Mouse (Mus musculus) CD8-positive naive resting alpha-beta T cell, adult 57 days (primary cell): ENCODE results near the gene Agap3. TPM values are rescaled to one million over a fixed set of nuclear protein-coding genes. Genes with fewer than 3 reads are reported as not detected.

Experiments used
- total RNA-seq: library from RNA; stranded (reverse); gene quantifications from one replicate; pipeline ENCODE4 v1.2.4, GENCODE M21; 2023

Gene Agap3
- 92.4 TPM for total RNA-seq

DNA sequence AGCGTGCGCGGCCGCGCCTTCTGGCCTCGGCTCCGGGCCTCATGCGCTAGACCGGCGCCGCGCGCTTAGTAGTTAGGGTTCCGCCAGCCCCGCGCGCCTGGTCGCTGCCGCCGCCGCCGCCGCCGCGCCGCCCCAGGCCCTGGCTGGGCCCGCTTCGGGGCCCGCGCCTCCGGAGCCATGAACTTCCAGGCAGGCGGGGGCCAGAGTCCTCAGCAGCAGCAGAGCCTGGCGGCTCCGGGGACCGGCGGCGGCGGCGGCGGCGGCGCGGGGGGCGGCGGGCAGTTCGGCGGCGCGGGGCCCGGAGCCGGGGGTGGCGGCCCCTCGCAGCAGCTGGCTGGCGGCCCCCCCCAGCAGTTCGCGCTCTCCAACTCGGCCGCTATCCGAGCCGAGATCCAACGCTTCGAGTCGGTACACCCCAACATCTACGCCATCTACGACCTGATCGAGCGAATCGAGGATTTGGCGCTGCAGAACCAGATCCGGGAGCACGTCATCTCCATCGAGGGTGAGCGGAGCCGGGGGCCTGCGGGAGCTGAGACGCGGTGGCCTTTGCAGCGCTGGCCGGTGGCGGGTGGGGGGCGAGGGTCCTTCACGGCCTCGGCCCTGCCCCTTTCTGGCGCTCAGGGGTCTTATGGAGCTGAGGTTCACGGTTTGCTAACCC lies at the start of gene Agap3:
Gene Agap3, plus strand, starts transcription at position 148 of the 661 bp plus-strand sequence.

DNA sequence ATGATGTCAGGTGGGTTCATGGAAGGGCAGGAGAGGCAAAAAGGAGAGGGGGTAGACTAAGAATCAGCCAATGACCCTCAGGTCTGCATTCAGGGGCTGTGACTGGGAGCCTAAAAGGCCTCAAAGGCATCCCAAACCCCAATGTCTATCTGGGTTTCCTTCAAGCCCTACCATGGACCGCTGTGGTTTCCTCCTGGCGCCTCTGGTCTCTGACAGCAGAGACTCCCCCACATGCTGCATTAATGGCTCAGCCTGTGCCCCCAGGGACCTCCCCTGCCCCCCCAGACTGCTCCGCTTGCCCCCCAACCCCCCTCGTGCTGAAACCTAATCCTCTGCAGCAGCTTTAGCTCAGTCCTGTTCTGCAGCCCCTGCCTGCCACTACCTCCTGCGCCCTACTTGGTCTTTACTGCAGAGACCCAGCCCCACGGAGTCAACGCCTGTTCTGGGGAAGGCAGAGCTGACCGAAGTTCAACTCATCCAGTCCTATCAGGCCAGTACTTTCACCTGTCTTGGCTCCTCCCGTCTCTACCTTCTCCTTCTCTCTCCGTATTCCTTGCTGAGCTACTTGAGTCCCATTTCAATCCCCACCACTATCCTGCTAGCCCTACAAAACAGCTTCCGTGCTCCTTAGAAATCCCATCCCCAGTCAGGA lies 38.8 kb upstream of the Agap3 start, which contains the start of gene Asic3:
Gene Asic3, plus strand, starts transcription at position 351 of the 652 bp plus-strand sequence.

DNA sequence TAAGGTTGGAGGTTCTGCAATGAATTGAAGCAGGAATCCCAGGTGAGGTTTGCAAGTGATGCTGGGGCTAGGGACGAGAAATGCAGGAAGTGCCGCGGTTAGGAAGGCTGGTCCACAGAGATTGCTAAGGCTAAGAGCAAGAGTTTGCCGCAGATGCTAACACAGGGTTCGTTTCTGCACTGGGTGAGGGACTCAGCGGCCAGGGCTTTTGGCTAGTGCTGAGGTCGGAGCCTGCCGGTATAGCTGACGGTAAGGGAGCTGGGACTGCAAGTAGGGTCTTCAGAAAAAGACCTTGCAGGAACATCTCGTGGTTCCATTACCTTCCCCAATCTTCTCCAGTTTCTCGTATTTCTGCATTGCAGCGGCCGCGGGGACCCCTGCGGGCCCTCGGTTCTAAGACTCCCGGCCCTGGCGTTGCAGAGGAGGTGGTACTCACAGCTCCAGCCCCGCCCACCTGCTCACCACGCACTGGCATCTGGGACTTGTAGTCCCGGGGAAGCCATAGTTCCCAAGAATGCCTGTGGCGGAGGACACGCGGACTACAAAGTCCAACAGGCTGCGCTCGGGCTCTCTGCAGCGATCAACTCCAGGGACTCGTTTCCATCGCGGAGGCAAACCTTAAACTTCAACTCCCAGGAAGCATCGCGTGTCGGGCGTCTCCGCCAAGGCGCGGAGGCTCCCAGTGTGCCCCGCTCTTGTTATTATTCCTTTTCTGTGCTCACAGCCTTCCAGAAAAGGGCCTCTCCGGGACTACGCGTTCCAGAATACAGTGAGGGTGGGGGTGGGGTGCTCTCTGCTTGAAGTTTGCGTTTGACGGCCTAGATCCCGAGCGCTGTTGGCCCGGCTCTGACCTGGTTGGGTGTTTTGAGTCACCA lies 28.6 kb upstream of the Agap3 start, which contains the start of the genes Cdk5 and Slc4a2:
Gene Cdk5, minus strand, starts transcription at position 402 of the 875 bp plus-strand sequence.
Gene Slc4a2, plus strand, starts transcription at position 709 of the 875 bp plus-strand sequence.

DNA sequence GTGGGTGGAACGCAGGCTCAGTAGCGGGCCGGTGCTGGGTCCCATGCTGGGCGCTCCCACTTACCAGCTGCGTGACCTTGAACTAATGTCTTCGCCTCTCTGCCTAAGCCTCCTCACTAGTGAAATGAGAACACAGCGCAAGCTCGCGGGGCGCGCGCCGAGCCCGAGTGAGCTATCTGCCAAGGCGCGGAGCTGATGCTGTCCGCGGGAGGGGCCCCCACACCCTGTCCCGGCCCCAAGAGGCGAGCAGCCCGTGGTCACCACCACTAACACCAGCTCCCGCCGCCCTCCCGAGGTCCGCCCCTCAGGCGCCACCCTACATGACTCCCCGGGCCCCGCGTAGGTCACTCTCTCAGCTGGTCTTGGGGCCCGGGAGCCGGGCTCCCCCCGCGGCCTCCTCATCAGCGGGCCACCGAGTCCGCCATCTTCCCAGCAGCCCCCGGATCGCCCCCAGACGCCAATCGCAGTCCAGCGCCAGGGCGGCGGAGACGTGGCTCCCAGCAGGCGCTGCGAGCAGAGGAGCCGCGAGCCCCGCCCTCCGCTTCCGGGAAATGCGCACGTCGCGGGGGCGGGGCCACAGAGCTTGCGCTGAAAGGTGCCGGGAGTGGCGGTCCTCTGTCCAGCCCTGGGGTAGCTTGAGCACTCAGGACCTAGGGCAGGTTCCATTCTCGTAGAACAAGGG lies 7.1 kb upstream of the Agap3 start, which contains the start of gene Fastk:
Gene Fastk, minus strand, starts transcription at position 542 of the 682 bp plus-strand sequence.

DNA sequence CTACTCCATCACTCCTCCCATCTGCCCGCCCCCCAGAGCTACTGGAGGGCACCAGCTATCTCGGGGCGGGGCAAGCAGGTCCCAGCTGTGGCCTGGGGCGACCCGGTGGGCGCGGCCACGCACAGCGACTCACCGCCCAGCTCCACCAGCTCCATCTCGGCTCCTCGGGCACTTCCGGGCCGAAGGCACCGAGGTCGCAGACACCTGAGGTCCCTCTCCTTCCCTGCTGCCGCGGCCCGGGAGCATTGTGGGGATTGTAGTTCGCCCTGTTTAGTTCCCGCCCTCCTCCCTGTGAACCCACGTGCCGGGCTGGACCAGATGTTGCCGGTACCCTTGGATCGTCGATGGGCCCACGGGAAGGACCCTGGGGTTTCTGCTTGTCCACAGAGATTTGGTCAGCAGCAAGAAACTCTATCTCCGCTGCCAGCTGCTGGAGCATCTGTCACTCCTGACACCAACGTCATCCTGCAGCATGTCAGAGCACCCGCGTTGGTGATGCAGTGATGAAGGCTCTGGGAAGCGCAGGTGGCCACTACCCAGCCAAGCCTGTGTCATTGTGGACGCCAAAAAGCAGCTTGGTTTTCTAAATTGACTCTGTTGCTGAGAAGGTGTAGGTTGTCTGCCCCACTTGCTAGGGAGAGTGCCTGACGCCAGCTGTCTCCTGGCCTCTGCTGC lies 4.2 kb upstream of the Agap3 start, which contains the start of gene Tmub1:
Gene Tmub1, minus strand, starts transcription at position 231 of the 675 bp plus-strand sequence.

DNA sequence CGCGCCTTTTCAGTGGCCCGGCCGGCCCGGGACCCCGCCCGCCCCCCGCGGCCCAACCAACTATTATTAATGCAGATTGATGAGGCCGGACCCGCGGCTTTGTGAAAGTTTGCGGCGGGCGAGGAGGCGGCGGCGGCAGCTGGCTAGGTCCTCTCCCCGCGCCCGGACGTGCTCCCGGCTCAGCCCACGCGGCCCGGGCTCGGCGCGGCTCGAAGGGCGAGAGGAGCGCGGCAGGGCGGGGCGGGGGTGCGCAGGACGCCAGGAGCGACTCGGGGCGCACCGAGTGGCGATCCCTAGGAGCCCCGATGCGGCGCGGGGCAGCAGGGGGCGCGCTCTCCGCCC lies 74.9 kb downstream of the Agap3 start, which contains the start of gene Gbx1:
Gene Gbx1, minus strand, starts transcription at position 314 of the 342 bp plus-strand sequence.

DNA sequence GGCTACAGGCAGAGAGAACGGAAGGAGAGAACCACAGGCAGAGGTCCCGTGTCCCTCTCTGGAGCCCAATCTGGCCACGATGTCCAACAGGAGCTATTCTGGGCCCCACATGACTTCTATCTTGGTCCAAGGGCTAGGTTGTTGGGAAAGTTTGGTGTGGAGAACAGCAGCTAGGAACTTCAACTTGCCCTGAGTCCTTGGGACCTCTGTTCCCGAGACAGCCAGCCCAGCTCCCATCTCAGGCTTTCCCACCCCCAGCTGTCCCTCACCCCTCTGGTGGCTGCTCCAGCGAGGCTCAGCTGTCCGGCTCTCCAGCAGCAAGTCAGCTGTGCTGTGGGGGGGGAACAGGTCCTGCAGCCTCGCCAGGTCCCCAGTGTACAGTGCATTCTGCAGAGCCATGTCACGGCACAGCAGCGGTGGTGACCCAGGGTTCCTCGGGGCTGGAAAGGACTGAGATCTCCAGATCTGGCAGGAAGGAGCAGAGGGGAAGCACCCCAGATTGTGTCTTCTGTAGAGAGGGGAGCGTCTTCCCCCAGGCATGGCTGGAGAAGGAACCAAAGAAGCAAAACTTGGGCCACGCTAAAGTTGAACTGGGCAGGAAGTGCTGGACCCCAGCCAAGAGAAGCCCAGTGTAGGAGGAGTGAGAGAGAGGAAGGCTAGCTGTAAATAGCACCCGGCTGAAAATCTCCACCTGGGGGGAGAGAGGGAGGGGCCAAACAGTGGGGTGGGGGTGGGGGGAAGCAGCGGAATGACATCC lies 88.6 kb downstream of the Agap3 start, which contains the start of gene Asb10:
Gene Asb10, minus strand, starts transcription at position 592 of the 757 bp plus-strand sequence.

Other genes with a start within 250 kb of the Agap3 start
- gene Kcnh2, start 100.6 kb upstream of the Agap3 start, total RNA-seq, result 5.1 TPM
- not detected for gene Nos3, start 87.4 kb upstream of the Agap3 start, total RNA-seq
- not detected for gene Atg9b, start 60.0 kb upstream of the Agap3 start, total RNA-seq
- 19.0 TPM for gene Abcb8, start 58.5 kb upstream of the Agap3 start, total RNA-seq
- not detected for gene Asic3, start 38.8 kb upstream of the Agap3 start, total RNA-seq
- gene Cdk5, start 28.6 kb upstream of the Agap3 start, total RNA-seq, result 29.1 TPM
- gene Slc4a2, start 28.3 kb upstream of the Agap3 start, total RNA-seq, result 60.0 TPM
- 89.3 TPM for gene Fastk, start 6.9 kb upstream of the Agap3 start, total RNA-seq
- 21.2 TPM for gene Tmub1, start 4.3 kb upstream of the Agap3 start, total RNA-seq
- gene Gbx1, start 75.0 kb downstream of the Agap3 start, total RNA-seq, result not detected
- not detected for gene Asb10, start 88.8 kb downstream of the Agap3 start, total RNA-seq
- gene 4931409K22Rik, start 104.6 kb downstream of the Agap3 start, total RNA-seq, result not detected
- 41.3 TPM for gene Abcf2, start 125.3 kb downstream of the Agap3 start, total RNA-seq
- 37.3 TPM for gene Chpf2, start 134.6 kb downstream of the Agap3 start, total RNA-seq
- not detected for gene Smarcd3, start 172.2 kb downstream of the Agap3 start, total RNA-seq
- gene Nub1, start 233.4 kb downstream of the Agap3 start, total RNA-seq, result 89.6 TPM